Mouse (Mus musculus): ENCODE results near the gene Lrrc36. TPM values are rescaled to one million over a fixed set of nuclear protein-coding genes. Genes with fewer than 3 reads are reported as not detected.

Gene Lrrc36
- total and polyA plus RNA-seq, 2 experiments from 2014 or later, result 0.93 to 0.99 TPM

- Histone ChIP-seq H3K9me3 (ENCODE audit: low read length) (no peaks in the 10 kb centered on the region), H3K4me3 (ENCODE audit: low read depth, low read length) (no peak overlapping the region), H3K27ac (ENCODE audit: low read depth, low read length) (peak overlapping the region; percentile 26; the same call in 1 of the 2 replicates), H3K4me2 (ENCODE audit: low read depth, low read length, poor library complexity, severe bottlenecking) (no peak overlapping the region), H3K27me3 (ENCODE audit: insufficient read depth, low read length) (no peaks in the 10 kb centered on the region), H3K9ac (replicated peaks; ENCODE audit: low read length, poor library complexity, severe bottlenecking) (no peak overlapping the region), H3K36me3 (ENCODE audit: insufficient read depth, low read length) (no peaks in the 10 kb centered on the region), H3K4me1 (ENCODE audit: insufficient read depth, low read length) (peaks cover 7% of the 10 kb centered on the region; the same call in 1 of the 2 replicates)
- no peak for TF ChIP-seq CTCF (IDR thresholded peaks at IDR 0.05)
- 19% methylated on average over 6 of the region's 6 CpGs for WGBS
- no peak for ATAC-seq (ENCODE audit: low FRiP score)
- no peak for DNase-seq (ENCODE audit: low spot score)
Observed at GRCm38 (mm10) chr8:105433021-105433420, 19.6 kb downstream of the Lrrc36 start.

GRCm38 (mm10) chr8:105433511-105433910 lies 20.1 kb downstream of the Lrrc36 start:
- H3K9me3 ChIP-seq (ENCODE audit: low read length), result no peaks in the 10 kb centered on the region
- H3K27ac ChIP-seq (ENCODE audit: low read depth, low read length), result 0 out of 2 replicates have a peak overlapping the region, but pooled peaks have one; percentile 1
- TF ChIP-seq CTCF (IDR thresholded peaks at IDR 0.05), result no peak
- peak; percentile 45 for DNase-seq (ENCODE audit: low spot score)
- H3K27me3 ChIP-seq (ENCODE audit: insufficient read depth, low read length), result no peaks in the 10 kb centered on the region
- H3K4me3 ChIP-seq (ENCODE audit: low read depth, low read length), result no peak overlapping the region
- H3K4me1 ChIP-seq (ENCODE audit: insufficient read depth, low read length), result peaks cover 7% of the 10 kb centered on the region; the same call in 1 of the 2 replicates
- no peak for ATAC-seq (ENCODE audit: low FRiP score)
- H3K36me3 ChIP-seq (ENCODE audit: insufficient read depth, low read length), result no peaks in the 10 kb centered on the region
- H3K9ac ChIP-seq (replicated peaks; ENCODE audit: low read length, poor library complexity, severe bottlenecking), result no peak overlapping the region
- H3K4me2 ChIP-seq (ENCODE audit: low read depth, low read length, poor library complexity, severe bottlenecking), result no peak overlapping the region
- 22% methylated on average over 5 of the region's 5 CpGs for WGBS

GRCm38 (mm10) chr8:105434136-105434535 lies 20.8 kb downstream of the Lrrc36 start:
- DNase-seq (ENCODE audit: low spot score), result no peak
- Histone ChIP-seq H3K4me3 (ENCODE audit: low read depth, low read length) (no peak overlapping the region), H3K9ac (replicated peaks; ENCODE audit: low read length, poor library complexity, severe bottlenecking) (no peak overlapping the region), H3K27ac (ENCODE audit: low read depth, low read length) (0 out of 2 replicates have a peak overlapping the region, but pooled peaks have one; percentile 1), H3K4me1 (ENCODE audit: insufficient read depth, low read length) (peaks cover 7% of the 10 kb centered on the region; the same call in 1 of the 2 replicates), H3K9me3 (ENCODE audit: low read length) (no peaks in the 10 kb centered on the region), H3K4me2 (ENCODE audit: low read depth, low read length, poor library complexity, severe bottlenecking) (no peak overlapping the region), H3K36me3 (ENCODE audit: insufficient read depth, low read length) (no peaks in the 10 kb centered on the region), H3K27me3 (ENCODE audit: insufficient read depth, low read length) (no peaks in the 10 kb centered on the region)
- 52% methylated on average over 5 of the region's 5 CpGs for WGBS
- ATAC-seq (ENCODE audit: low FRiP score), result no peak
- no peak for TF ChIP-seq CTCF (IDR thresholded peaks at IDR 0.05)

- DNase-seq (ENCODE audit: low spot score) (no peak), ATAC-seq (ENCODE audit: low FRiP score) (no peak)
- TF ChIP-seq CTCF (IDR thresholded peaks at IDR 0.05), result no peak
- WGBS, result 67% methylated on average over 5 of the region's 5 CpGs
- H3K4me2 ChIP-seq (ENCODE audit: low read depth, low read length, poor library complexity, severe bottlenecking), result no peak overlapping the region
- no peaks in the 10 kb centered on the region for H3K36me3 ChIP-seq (ENCODE audit: insufficient read depth, low read length)
- peaks cover 7% of the 10 kb centered on the region; the same call in 1 of the 2 replicates for H3K4me1 ChIP-seq (ENCODE audit: insufficient read depth, low read length)
- no peak overlapping the region for H3K9ac ChIP-seq (replicated peaks; ENCODE audit: low read length, poor library complexity, severe bottlenecking)
- H3K27ac ChIP-seq (ENCODE audit: low read depth, low read length), result no peak overlapping the region
- no peaks in the 10 kb centered on the region for H3K27me3 ChIP-seq (ENCODE audit: insufficient read depth, low read length)
- no peak overlapping the region for H3K4me3 ChIP-seq (ENCODE audit: low read depth, low read length)
- no peaks in the 10 kb centered on the region for H3K9me3 ChIP-seq (ENCODE audit: low read length)
Observed at GRCm38 (mm10) chr8:105436218-105436617, 22.8 kb downstream of the Lrrc36 start.

- Histone ChIP-seq H3K4me3 (ENCODE audit: low read depth, low read length) (no peak overlapping the region), H3K4me1 (ENCODE audit: insufficient read depth, low read length) (peaks cover 7% of the 10 kb centered on the region; the same call in 1 of the 2 replicates), H3K9me3 (ENCODE audit: low read length) (no peaks in the 10 kb centered on the region), H3K36me3 (ENCODE audit: insufficient read depth, low read length) (no peaks in the 10 kb centered on the region), H3K27me3 (ENCODE audit: insufficient read depth, low read length) (no peaks in the 10 kb centered on the region), H3K4me2 (ENCODE audit: low read depth, low read length, poor library complexity, severe bottlenecking) (no peak overlapping the region), H3K27ac (ENCODE audit: low read depth, low read length) (no peak overlapping the region), H3K9ac (replicated peaks; ENCODE audit: low read length, poor library complexity, severe bottlenecking) (no peak overlapping the region)
- WGBS, result 85% methylated on average over 5 of the region's 5 CpGs
- DNase-seq (ENCODE audit: low spot score) (no peak), ATAC-seq (ENCODE audit: low FRiP score) (no peak)
- no peak for TF ChIP-seq CTCF (IDR thresholded peaks at IDR 0.05)
Observed at GRCm38 (mm10) chr8:105437078-105437748, 23.8 kb downstream of the Lrrc36 start.

- Histone ChIP-seq H3K27me3 (ENCODE audit: insufficient read depth, low read length) (no peaks in the 10 kb centered on the region), H3K4me1 (ENCODE audit: insufficient read depth, low read length) (no peaks in the 10 kb centered on the region), H3K9ac (replicated peaks; ENCODE audit: low read length, poor library complexity, severe bottlenecking) (no peak overlapping the region), H3K27ac (ENCODE audit: low read depth, low read length) (no peak overlapping the region), H3K9me3 (ENCODE audit: low read length) (no peaks in the 10 kb centered on the region), H3K36me3 (ENCODE audit: insufficient read depth, low read length) (no peaks in the 10 kb centered on the region), H3K4me3 (ENCODE audit: low read depth, low read length) (no peak overlapping the region), H3K4me2 (ENCODE audit: low read depth, low read length, poor library complexity, severe bottlenecking) (no peak overlapping the region)
- TF ChIP-seq CTCF (IDR thresholded peaks at IDR 0.05), result peak; percentile 51
- no peak for ATAC-seq (ENCODE audit: low FRiP score)
- peak; percentile 54 for DNase-seq (ENCODE audit: low spot score)
- WGBS, result 37% methylated on average over 5 of the region's 5 CpGs
Observed at GRCm38 (mm10) chr8:105438865-105439264, 25.5 kb downstream of the Lrrc36 start.

Data from midbrain, postnatal 0 days (tissue).